Mouse (Mus musculus): ENCODE measurements around the gene Wee1. TPM values are rescaled to one million over a fixed set of nuclear protein-coding genes. Genes with fewer than 3 reads are reported as not detected.
A peak's percentile ranks its signal among the peaks of the same experiment; 100 is the strongest.
"Not testable (repeated sequence)": the region's sequence is repeated elsewhere in the genome, so short reads cannot be mapped to it uniquely, and the experiment has no call there.

Wee1 gene
- polyA plus RNA-seq, 1 experiment from 2014 or later, result 20.8 TPM

GRCm38 (mm10) chr7:110118448-110118847, 3.4 kb upstream of the Wee1 start:
- WGBS, result 48% methylated on average over 2 of the region's 2 CpGs
- no peaks in the 10 kb centered on the region for H3K27me3 ChIP-seq (ENCODE audit: control insufficient read depth, insufficient read depth, low read length)
- no peak for ATAC-seq (replicated peaks; ENCODE audit: extremely low read depth, insufficient read depth, low FRiP score)
- H3K9ac ChIP-seq (ENCODE audit: low read length), result no peak overlapping the region
- peaks cover 24% of the 10 kb centered on the region for H3K4me1 ChIP-seq (ENCODE audit: control insufficient read depth, insufficient read depth, low read length)
- no peak overlapping the region for H3K4me3 ChIP-seq (ENCODE audit: low read length)
- no peak overlapping the region for H3K4me2 ChIP-seq (ENCODE audit: low read depth, low read length)
- no peaks in the 10 kb centered on the region for H3K36me3 ChIP-seq (ENCODE audit: control insufficient read depth, insufficient read depth)
- peak overlapping the region; percentile 86 for H3K27ac ChIP-seq (ENCODE audit: low read length)
- H3K9me3 ChIP-seq (replicated peaks; ENCODE audit: control insufficient read depth, low read length), result no peaks in the 10 kb centered on the region

GRCm38 (mm10) chr7:110120157-110120784, 1.6 kb upstream of the Wee1 start:
- peak overlapping the region; percentile 74 for H3K4me2 ChIP-seq (ENCODE audit: low read depth, low read length)
- H3K27ac ChIP-seq (ENCODE audit: low read length), result peak overlapping the region; percentile 95
- WGBS, result 69% methylated on average over 2 of the region's 2 CpGs
- H3K4me3 ChIP-seq (ENCODE audit: low read length), result peak overlapping the region; percentile 11; the same call in 1 of the 2 replicates
- no peaks in the 10 kb centered on the region for H3K36me3 ChIP-seq (ENCODE audit: control insufficient read depth, insufficient read depth)
- no peaks in the 10 kb centered on the region for H3K27me3 ChIP-seq (ENCODE audit: control insufficient read depth, insufficient read depth, low read length)
- no peak for ATAC-seq (replicated peaks; ENCODE audit: extremely low read depth, insufficient read depth, low FRiP score)
- H3K9ac ChIP-seq (ENCODE audit: low read length), result peak overlapping the region; percentile 79; the same call in 1 of the 2 replicates
- H3K4me1 ChIP-seq (ENCODE audit: control insufficient read depth, insufficient read depth, low read length), result peaks cover 25% of the 10 kb centered on the region
- no peaks in the 10 kb centered on the region for H3K9me3 ChIP-seq (replicated peaks; ENCODE audit: control insufficient read depth, low read length)

DNA sequence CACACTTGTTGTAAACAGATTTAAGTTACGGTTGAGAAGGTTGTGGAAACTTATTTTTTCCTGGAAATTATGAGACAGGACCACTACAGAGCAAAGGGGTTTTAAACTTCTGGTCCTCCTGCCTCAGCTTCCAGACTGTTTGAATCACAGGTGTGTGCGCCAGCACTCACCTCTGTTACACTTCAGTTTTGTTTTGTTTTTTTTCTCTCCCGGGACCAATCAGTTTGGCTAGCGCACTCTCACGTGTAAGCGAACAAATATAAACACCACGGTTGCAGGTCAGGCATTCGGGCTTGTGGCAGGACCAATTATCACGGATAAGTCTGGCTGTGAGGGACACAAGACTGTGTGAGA, 707 bp upstream of the Wee1 start:
- ATAC-seq (replicated peaks; ENCODE audit: extremely low read depth, insufficient read depth, low FRiP score), result no peak
- Histone ChIP-seq H3K9ac (ENCODE audit: low read length) (peak overlapping the region; percentile 79), H3K36me3 (ENCODE audit: control insufficient read depth, insufficient read depth) (no peaks in the 10 kb centered on the region; the same call in 1 of the 2 replicates), H3K27ac (ENCODE audit: low read length) (peak overlapping the region; percentile 95), H3K9me3 (replicated peaks; ENCODE audit: control insufficient read depth, low read length) (no peaks in the 10 kb centered on the region), H3K4me2 (ENCODE audit: low read depth, low read length) (peak overlapping the region; percentile 74), H3K4me3 (ENCODE audit: low read length) (peak overlapping the region; percentile 76), H3K4me1 (ENCODE audit: control insufficient read depth, insufficient read depth, low read length) (peaks cover 25% of the 10 kb centered on the region), H3K27me3 (ENCODE audit: control insufficient read depth, insufficient read depth, low read length) (no peaks in the 10 kb centered on the region)
- WGBS, result 1% methylated on average over 9 of the region's 9 CpGs

GRCm38 (mm10) chr7:110122289-110122564, 381 bp downstream of the Wee1 start:
- WGBS, result under 1% methylated on average over 26 of the region's 27 CpGs
- no peaks in the 10 kb centered on the region for H3K9me3 ChIP-seq (replicated peaks; ENCODE audit: control insufficient read depth, low read length)
- peak overlapping the region; percentile 93 for H3K27ac ChIP-seq (ENCODE audit: low read length)
- peak overlapping the region; percentile 69 for H3K4me2 ChIP-seq (ENCODE audit: low read depth, low read length)
- peak overlapping the region; percentile 76 for H3K4me3 ChIP-seq (ENCODE audit: low read length)
- peaks cover 8% of the 10 kb centered on the region for H3K36me3 ChIP-seq (ENCODE audit: control insufficient read depth, insufficient read depth)
- peaks cover 23% of the 10 kb centered on the region for H3K4me1 ChIP-seq (ENCODE audit: control insufficient read depth, insufficient read depth, low read length)
- H3K27me3 ChIP-seq (ENCODE audit: control insufficient read depth, insufficient read depth, low read length), result no peaks in the 10 kb centered on the region
- H3K9ac ChIP-seq (ENCODE audit: low read length), result peak overlapping the region; percentile 94
- ATAC-seq (replicated peaks; ENCODE audit: extremely low read depth, insufficient read depth, low FRiP score), result no peak

DNA sequence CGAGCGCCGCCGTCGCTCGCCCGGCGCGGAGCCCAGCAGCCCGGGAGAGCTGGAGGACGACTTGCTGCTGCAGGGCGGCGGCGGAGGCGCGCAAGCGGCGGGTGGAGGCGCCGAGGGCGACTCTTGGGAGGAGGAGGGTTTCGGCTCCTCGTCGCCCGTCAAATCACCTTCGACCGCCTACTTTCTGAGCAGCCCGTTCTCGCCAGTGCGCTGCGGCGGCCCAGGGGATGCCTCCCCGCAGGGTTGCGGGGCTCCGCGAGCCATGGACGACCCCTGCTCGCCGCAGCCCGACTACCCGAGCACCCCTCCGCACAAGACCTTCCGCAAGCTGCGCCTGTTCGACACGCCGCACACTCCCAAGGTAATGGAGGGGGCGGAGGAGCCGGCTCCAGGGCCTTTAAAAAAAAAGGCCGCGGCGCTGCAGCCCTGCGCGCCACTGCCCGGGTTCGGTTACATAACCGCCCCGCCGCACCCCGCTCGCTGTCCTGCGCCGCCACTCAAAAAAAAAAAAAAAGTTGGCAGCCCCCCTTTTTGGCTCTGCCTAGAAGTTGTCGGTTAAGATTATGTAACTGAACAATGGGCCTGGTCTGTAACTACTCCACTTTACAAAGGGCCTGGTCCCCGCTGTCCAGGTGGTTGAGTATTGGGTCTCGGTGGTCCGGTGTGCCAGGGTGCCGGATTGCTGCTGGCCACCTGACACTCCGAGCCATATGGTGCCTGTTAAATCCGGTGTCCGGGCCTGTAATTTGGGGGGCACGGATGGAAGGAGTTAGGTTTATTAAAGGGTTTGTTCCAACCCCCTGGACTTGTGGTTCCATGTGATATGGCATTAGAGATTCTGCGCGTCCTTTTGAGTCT, 948 bp downstream of the Wee1 start:
- Histone ChIP-seq H3K9me3 (replicated peaks; ENCODE audit: control insufficient read depth, low read length) (no peaks in the 10 kb centered on the region), H3K27ac (ENCODE audit: low read length) (peak overlapping the region; percentile 93), H3K4me3 (ENCODE audit: low read length) (peak overlapping the region; percentile 76), H3K9ac (ENCODE audit: low read length) (peak overlapping the region; percentile 94), H3K4me2 (ENCODE audit: low read depth, low read length) (peak overlapping the region; percentile 69), H3K36me3 (ENCODE audit: control insufficient read depth, insufficient read depth) (peaks cover 12% of the 10 kb centered on the region), H3K27me3 (ENCODE audit: control insufficient read depth, insufficient read depth, low read length) (no peaks in the 10 kb centered on the region), H3K4me1 (ENCODE audit: control insufficient read depth, insufficient read depth, low read length) (peaks cover 23% of the 10 kb centered on the region)
- ATAC-seq (replicated peaks; ENCODE audit: extremely low read depth, insufficient read depth, low FRiP score), result peak; percentile 2; the same call in 1 of the 2 replicates
- WGBS, result under 1% methylated on average over 73 of the region's 74 CpGs

- Histone ChIP-seq H3K9ac (ENCODE audit: low read length) (peak overlapping the region; percentile 94), H3K27me3 (ENCODE audit: control insufficient read depth, insufficient read depth, low read length) (no peaks in the 10 kb centered on the region), H3K27ac (ENCODE audit: low read length) (peak overlapping the region; percentile 93), H3K4me3 (ENCODE audit: low read length) (peak overlapping the region; percentile 76), H3K9me3 (replicated peaks; ENCODE audit: control insufficient read depth, low read length) (no peaks in the 10 kb centered on the region), H3K4me1 (ENCODE audit: control insufficient read depth, insufficient read depth, low read length) (peaks cover 16% of the 10 kb centered on the region), H3K36me3 (ENCODE audit: control insufficient read depth, insufficient read depth) (peaks cover 13% of the 10 kb centered on the region), H3K4me2 (ENCODE audit: low read depth, low read length) (peak overlapping the region; percentile 69)
- WGBS, result 22% methylated on average over 12 of the region's 12 CpGs
- ATAC-seq (replicated peaks; ENCODE audit: extremely low read depth, insufficient read depth, low FRiP score), result no peak
Observed at GRCm38 (mm10) chr7:110123844-110124555, 2.2 kb downstream of the Wee1 start.

GRCm38 (mm10) chr7:110128566-110128965, 6.7 kb downstream of the Wee1 start:
- H3K9ac ChIP-seq (ENCODE audit: low read length), result no peak overlapping the region
- peaks cover 37% of the 10 kb centered on the region for H3K36me3 ChIP-seq (ENCODE audit: control insufficient read depth, insufficient read depth)
- H3K9me3 ChIP-seq (replicated peaks; ENCODE audit: control insufficient read depth, low read length), result no peaks in the 10 kb centered on the region
- ATAC-seq (replicated peaks; ENCODE audit: extremely low read depth, insufficient read depth, low FRiP score), result no peak
- no peak overlapping the region for H3K4me2 ChIP-seq (ENCODE audit: low read depth, low read length)
- peaks cover 5% of the 10 kb centered on the region; the same call in 1 of the 2 replicates for H3K4me1 ChIP-seq (ENCODE audit: control insufficient read depth, insufficient read depth, low read length)
- no peak overlapping the region for H3K4me3 ChIP-seq (ENCODE audit: low read length)
- no peaks in the 10 kb centered on the region for H3K27me3 ChIP-seq (ENCODE audit: control insufficient read depth, insufficient read depth, low read length)
- H3K27ac ChIP-seq (ENCODE audit: low read length), result no peak overlapping the region
- 84% methylated on average over 2 of the region's 2 CpGs for WGBS

DNA sequence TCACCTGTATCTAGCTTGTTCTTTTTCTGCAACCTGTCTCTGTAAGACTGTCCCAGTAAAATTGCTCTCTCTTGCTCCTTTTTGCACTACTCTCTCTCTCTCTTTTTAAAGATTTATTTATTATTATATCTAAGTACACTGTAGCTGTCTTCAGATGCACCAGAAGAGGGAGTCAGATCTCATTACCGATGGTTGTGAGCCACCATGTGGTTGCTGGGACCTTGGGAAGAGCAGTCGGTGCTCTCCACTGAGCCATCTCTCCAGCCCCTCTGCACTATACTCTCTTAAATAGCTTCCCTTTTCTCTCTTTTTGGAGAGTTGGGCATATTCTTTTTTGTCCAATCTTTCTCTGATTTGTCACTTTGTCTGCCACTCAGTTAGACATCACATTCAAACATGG, 10.4 kb downstream of the Wee1 start:
- 79% methylated on average over 2 of the region's 2 CpGs for WGBS

GRCm38 (mm10) chr7:110133988-110134387, 12.1 kb downstream of the Wee1 start:
- no peak for ATAC-seq (replicated peaks; ENCODE audit: extremely low read depth, insufficient read depth, low FRiP score)
- Histone ChIP-seq H3K9me3 (replicated peaks; ENCODE audit: control insufficient read depth, low read length) (no peaks in the 10 kb centered on the region), H3K36me3 (ENCODE audit: control insufficient read depth, insufficient read depth) (peaks cover 62% of the 10 kb centered on the region), H3K27me3 (ENCODE audit: control insufficient read depth, insufficient read depth, low read length) (no peaks in the 10 kb centered on the region), H3K9ac (ENCODE audit: low read length) (no peak overlapping the region), H3K4me1 (ENCODE audit: control insufficient read depth, insufficient read depth, low read length) (no peaks in the 10 kb centered on the region; the same call in 1 of the 2 replicates), H3K27ac (ENCODE audit: low read length) (no peak overlapping the region), H3K4me3 (ENCODE audit: low read length) (no peak overlapping the region), H3K4me2 (ENCODE audit: low read depth, low read length) (no peak overlapping the region)
- 98% methylated on average over 5 of the region's 5 CpGs for WGBS

More for the DNA sequence above, 10.4 kb downstream of the Wee1 start:
- not testable (repeated sequence) for H3K9me3 ChIP-seq (replicated peaks; ENCODE audit: control insufficient read depth, low read length); H3K27me3 ChIP-seq (ENCODE audit: control insufficient read depth, insufficient read depth, low read length); H3K9ac ChIP-seq (ENCODE audit: low read length); H3K27ac ChIP-seq (ENCODE audit: low read length); H3K4me3 ChIP-seq (ENCODE audit: low read length); ATAC-seq (replicated peaks; ENCODE audit: extremely low read depth, insufficient read depth, low FRiP score); H3K4me1 ChIP-seq (ENCODE audit: control insufficient read depth, insufficient read depth, low read length); H3K4me2 ChIP-seq (ENCODE audit: low read depth, low read length)
- H3K36me3 ChIP-seq (ENCODE audit: control insufficient read depth, insufficient read depth), result peaks cover 53% of the 10 kb centered on the region

Measured in heart, embryonic 16.5 days (tissue).